Mouse (Mus musculus) limb, embryonic 14.5 days (tissue): ENCODE measurements around the gene Gm9508. TPM values are rescaled to one million over a fixed set of nuclear protein-coding genes. Genes with fewer than 3 reads are reported as not detected.
"Not testable (repeated sequence)": the region's sequence is repeated elsewhere in the genome, so short reads cannot be mapped to it uniquely, and the experiment has no call there.

Experiments used
- ATAC-seq: fragments of 200-750 bp; cut with Nextera tagmentation; 2 replicates; pipeline ENCODE4 v1.8.0; 2017; ENCODE audit warnings: low read depth, moderate number of reproducible peaks, moderate TSS enrichment; ENCODE audit not compliant: low FRiP score
- DNase-seq: peaks from one replicate; pipeline ENCODE4 v3.0.0-alpha.2; 2015; ENCODE audit warnings: low spot score
- H3K27ac ChIP-seq: fragments of 300-500 bp; sonication (generic); replicated peaks from 2 replicates; pipeline ENCODE4 v1.5.1; 2014; ENCODE audit warnings: low read depth, mild to moderate bottlenecking, low read length, moderate library complexity, mixed read lengths
- H3K27me3 ChIP-seq: fragments of 300-500 bp; sonication (generic); 2 replicates; pipeline ENCODE4 v1.6.1; 2014; ENCODE audit warnings: low read length, mixed read lengths; ENCODE audit not compliant: control insufficient read depth, insufficient read depth
- H3K36me3 ChIP-seq: fragments of 300-500 bp; sonication (generic); 2 replicates; pipeline ENCODE4 v1.6.1; 2014; ENCODE audit warnings: mild to moderate bottlenecking, low read length, moderate library complexity, mixed read lengths; ENCODE audit not compliant: control insufficient read depth, insufficient read depth
- H3K4me1 ChIP-seq: fragments of 300-500 bp; sonication (generic); 2 replicates; pipeline ENCODE4 v1.6.1; 2014; ENCODE audit warnings: antibody characterized with exemption, low read length, mixed read lengths; ENCODE audit not compliant: control insufficient read depth, insufficient read depth
- H3K4me2 ChIP-seq: fragments of 300-500 bp; sonication (generic); replicated peaks from 2 replicates; pipeline ENCODE4 v1.6.1; 2014; ENCODE audit warnings: low read depth, mild to moderate bottlenecking, low read length, moderate library complexity; ENCODE audit not compliant: severe bottlenecking
- H3K4me3 ChIP-seq: fragments of 300-500 bp; sonication (generic); replicated peaks from 2 replicates; pipeline ENCODE4 v1.5.1; 2014; ENCODE audit warnings: low read length
- H3K9ac ChIP-seq: fragments of 300-500 bp; sonication (generic); 2 replicates; pipeline ENCODE4 v1.6.1; 2014; ENCODE audit warnings: mild to moderate bottlenecking, low read depth, low read length, moderate library complexity; ENCODE audit not compliant: severe bottlenecking
- H3K9me3 ChIP-seq: fragments of 300-500 bp; sonication (generic); 2 replicates; pipeline ENCODE4 v1.6.1; 2016; ENCODE audit warnings: low read length; ENCODE audit not compliant: control insufficient read depth
- POLR2A ChIP-seq: fragments of 200-500 bp; IDR thresholded peaks from 2 replicates; pipeline ENCODE4 v1.8.0; 2012; ENCODE audit warnings: inconsistent platforms, mild to moderate bottlenecking, moderate library complexity, borderline replicate concordance; ENCODE audit not compliant: insufficient read depth, insufficient read length; ENCODE audit errors: extremely low read depth
- WGBS: fragments of 180-500 bp; shearing (Covaris S2); extraction: QIAGEN DNeasy Blood & Tissue Kit; methylation state at CpG from one replicate; pipeline ENCODE4 v1.1.7; 2014; 5-methylcytosine and 5-hydroxymethylcytosine counted together
- polyA plus RNA-seq, 2 experiments: library from polyadenylated mRNA; depleted of rRNA in 1 of 2; stranded (reverse) in 1 of 2; unstranded in 1 of 2; fragments of >200 nt; fragmentation: Nextera tagmentation in 1 of 2; extraction: Ambion mirVana in 1 of 2; gene quantifications; 2 replicates each; pipeline versions ENCODE4 v1.2.1 to v1.2.3; 2012 to 2014

Gene Gm9508
- polyA plus RNA-seq, 2 experiments = not detected

DNA sequence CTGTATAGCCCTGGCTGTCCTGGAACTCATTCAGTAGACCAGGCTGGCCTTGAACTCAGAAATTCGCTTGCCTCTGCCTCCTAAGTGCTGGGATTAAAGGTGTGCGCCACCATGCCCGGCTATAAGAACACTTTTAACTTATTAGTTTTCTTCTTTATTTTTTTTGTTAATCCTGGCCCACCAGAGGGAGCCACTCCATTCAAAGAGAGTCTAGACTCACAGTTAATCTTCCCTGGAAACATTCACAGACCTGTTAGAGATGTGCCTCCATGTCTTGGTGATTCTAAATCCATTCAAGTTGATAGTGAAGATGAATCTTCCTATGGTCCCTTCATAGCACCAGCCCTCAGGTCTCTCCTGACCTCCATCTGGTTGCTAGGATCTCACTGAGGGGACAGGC lies 12.8 kb upstream of the Gm9508 start:
- 73% methylated on average over 3 of the region's 3 CpGs for WGBS

GRCm38 (mm10) chr10:77706326-77706725 lies 9.3 kb upstream of the Gm9508 start, which contains the start of gene Gm10272:
Gene Gm10272, plus strand, starts transcription at chr10:77706626.
- 84% methylated on average over 1 of the region's 1 CpGs for WGBS
- Histone ChIP-seq H3K4me2 (no peak within 1 kb of the TSS), H3K27me3 (no peaks in the 10 kb centered on the region), H3K9me3 (peaks cover 5% of the 10 kb centered on the region; the same call in 1 of the 2 replicates), H3K9ac (no peak within 1 kb of the TSS), H3K4me3 (no peak within 1 kb of the TSS), H3K27ac (no peak within 1 kb of the TSS), H3K36me3 (no peaks in the 10 kb centered on the region), H3K4me1 (no peaks in the 10 kb centered on the region)
- TF ChIP-seq POLR2A = no peak
- DNase-seq (no peak), ATAC-seq (no peak)

More for the DNA sequence above, 12.8 kb upstream of the Gm9508 start:
- H3K9me3 ChIP-seq = no peaks in the 10 kb centered on the region
- H3K27ac ChIP-seq = no peak overlapping the region
- no peak overlapping the region for H3K9ac ChIP-seq
- no peak for TF ChIP-seq POLR2A
- H3K4me1 ChIP-seq = no peaks in the 10 kb centered on the region
- H3K4me3 ChIP-seq = no peak overlapping the region
- no peak for ATAC-seq
- H3K36me3 ChIP-seq = no peaks in the 10 kb centered on the region
- no peak for DNase-seq
- no peaks in the 10 kb centered on the region for H3K27me3 ChIP-seq
- H3K4me2 ChIP-seq = no peak overlapping the region

DNA sequence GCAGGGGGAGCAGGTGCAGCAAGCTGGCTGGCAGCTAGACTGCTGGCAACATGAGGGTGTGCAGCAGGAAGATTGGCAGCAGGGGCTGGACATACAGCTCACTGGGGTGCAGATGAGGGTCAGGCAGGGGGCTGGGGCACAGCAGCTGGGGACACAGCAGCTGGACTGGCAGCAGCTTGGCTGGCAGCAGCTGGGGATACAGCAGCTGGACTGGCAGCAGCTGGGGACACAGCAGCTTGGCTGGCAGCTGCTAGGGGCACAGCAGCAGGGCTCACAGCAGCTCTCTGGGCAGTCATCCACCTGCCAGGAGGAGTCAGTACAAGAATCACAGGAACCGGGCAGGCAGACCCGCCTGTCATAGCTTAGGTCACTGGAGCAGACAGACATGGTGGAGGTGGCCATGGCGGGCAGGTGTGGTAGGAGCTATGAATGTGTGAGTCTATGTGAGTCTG lies 6.7 kb downstream of the Gm9508 start, which contains the start of gene Gm19402:
TSS of gene Gm19402 (minus strand) at position 402 of the 452 bp plus-strand sequence.
- H3K27me3 ChIP-seq = peaks cover 25% of the 10 kb centered on the region
- H3K27ac ChIP-seq, H3K36me3 ChIP-seq, H3K4me3 ChIP-seq, H3K9ac ChIP-seq, H3K4me2 ChIP-seq, ATAC-seq, H3K4me1 ChIP-seq, H3K9me3 ChIP-seq, DNase-seq: not testable (repeated sequence)
- WGBS = 80% methylated on average over 3 of the region's 3 CpGs

DNA sequence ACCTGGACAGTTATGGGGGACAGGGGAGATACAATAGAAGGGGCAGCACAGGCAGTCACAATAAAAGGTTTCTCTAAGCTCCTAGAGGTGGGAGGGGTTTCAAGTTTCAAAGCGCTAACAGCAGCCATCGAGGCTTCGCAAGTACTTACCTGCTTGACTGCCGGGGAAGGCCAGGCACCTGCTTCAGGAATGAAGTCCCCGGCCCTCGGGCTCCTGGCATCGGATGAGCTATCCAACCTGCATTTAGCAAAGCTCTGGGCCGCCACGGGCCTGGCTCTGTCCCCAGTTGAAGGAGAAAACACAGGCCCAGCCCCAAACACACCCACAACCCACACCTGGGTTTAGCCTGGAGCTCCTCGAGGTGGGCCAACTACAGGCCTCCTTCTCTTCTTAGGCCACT lies 10.0 kb downstream of the Gm9508 start:
- H3K9me3 ChIP-seq = no peaks in the 10 kb centered on the region
- no peak overlapping the region for H3K27ac ChIP-seq
- no peak overlapping the region for H3K9ac ChIP-seq
- no peak overlapping the region for H3K4me2 ChIP-seq
- peaks cover 8% of the 10 kb centered on the region for H3K4me1 ChIP-seq
- DNase-seq = no peak
- H3K4me3 ChIP-seq = no peak overlapping the region
- peaks cover 29% of the 10 kb centered on the region for H3K27me3 ChIP-seq
- no peak for ATAC-seq
- no peak for TF ChIP-seq POLR2A
- 14% methylated on average over 10 of the region's 10 CpGs for WGBS
- no peaks in the 10 kb centered on the region for H3K36me3 ChIP-seq

DNA sequence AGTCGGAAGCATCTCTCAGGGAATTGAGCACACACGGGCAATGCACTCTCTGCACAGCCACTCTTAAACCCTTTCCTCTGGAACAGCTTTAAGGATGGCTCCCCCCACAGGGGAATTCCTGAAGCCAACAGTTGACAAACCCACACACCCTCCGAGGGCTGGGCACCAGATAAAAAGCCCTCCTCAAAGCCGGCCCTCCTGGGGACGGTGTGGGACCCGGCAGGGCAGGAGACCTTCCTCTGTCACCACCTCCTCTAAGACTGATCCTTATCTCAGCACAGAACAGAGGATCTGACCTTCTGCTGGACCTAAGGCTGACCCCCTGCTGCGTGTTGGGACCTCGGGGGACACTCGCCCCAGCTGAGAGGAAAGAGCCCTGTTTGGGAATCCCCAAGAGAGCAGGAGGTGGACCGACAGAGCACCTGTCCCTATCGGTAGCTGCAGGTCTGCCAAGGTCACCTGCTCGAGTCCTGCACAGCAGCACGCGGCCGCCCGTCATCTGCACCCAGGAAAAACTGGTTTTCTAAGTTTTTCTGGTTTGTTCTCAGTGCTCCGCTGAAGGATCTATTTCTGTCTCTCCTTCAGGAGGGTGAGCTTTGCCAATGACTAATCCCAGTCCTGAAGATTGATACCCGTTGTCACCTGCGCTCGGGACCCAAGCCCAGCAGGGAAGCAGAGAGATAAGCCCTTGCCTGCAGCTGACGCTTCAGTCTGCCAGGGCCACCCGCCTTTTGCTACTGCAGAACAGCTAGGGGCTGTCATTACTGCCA lies 11.0 kb downstream of the Gm9508 start, which contains the start of gene Tspear:
TSS of gene Tspear (plus strand) at position 675 of the 770 bp plus-strand sequence.
- TF ChIP-seq POLR2A = no peak
- ATAC-seq (no peak), DNase-seq (no peak)
- H3K4me3 ChIP-seq = no peak within 1 kb of the TSS
- H3K4me1 ChIP-seq = peaks cover 8% of the 10 kb centered on the region
- H3K27me3 ChIP-seq = peaks cover 29% of the 10 kb centered on the region
- no peaks in the 10 kb centered on the region for H3K36me3 ChIP-seq
- 9% methylated on average over 22 of the region's 22 CpGs for WGBS
- no peak within 1 kb of the TSS for H3K27ac ChIP-seq
- H3K4me2 ChIP-seq = no peak within 1 kb of the TSS
- H3K9ac ChIP-seq = no peak within 1 kb of the TSS
- H3K9me3 ChIP-seq = no peaks in the 10 kb centered on the region
